Mouse (Mus musculus): ENCODE measurements around the gene Macf1.
"Not testable (repeated sequence)": the region's sequence is repeated elsewhere in the genome, so short reads cannot be mapped to it uniquely, and the experiment has no call there.

Gene Macf1

GRCm38 (mm10) chr4:123669696-123670095 is 14.5 kb downstream of the Macf1 start:
- DNase-seq (ENCODE audit: inconsistent ontology term), result no peak

DNA sequence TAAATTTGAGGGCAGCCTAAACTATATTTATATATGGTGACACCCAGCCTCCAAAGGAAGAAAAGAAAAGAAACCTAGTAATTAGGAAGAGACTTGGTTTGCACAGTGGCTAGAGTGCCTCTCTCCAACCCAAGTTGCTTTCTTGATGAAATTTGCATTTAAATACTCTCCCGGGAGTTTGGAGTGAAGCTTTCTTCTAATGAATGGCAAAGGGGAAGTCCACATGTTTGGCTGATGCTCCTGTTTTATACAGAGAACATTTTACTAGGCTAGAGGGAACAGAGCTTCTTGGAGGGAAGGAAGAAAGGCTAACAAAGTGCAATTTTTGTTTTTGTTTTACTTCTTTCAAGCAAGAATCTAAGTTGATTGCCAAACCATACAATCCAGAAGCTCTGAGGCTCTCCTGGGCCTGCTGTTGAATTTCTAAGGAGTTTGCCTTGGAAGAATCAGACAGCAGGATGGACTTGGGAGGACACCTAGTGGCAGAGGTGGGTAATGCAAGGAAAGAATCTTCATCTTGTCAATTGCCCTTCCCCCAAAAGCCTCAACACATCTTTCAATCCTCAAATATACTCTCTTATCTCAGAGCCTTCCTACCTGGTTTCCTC is 16.8 kb downstream of the Macf1 start:
- peak; percentile 81 for DNase-seq (ENCODE audit: inconsistent ontology term)

DNA sequence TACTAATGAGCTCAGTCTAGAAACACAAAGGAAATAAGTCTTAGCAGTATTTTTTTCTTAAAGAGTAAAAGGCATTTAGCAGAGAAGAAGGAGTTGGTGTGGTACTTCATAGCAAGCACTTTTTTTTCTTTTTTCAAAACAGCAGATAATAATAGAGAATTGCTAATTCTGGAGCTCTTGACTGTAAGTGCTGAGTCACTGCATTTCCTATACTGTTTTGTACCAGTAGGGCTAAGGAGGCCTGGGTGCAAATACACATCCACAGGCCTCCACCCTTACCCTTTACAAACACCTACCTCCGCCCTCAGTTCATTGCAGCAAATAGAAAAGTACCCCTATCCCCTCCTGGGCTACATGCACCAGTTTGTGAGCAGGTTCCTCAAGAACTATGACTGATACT is 17.6 kb downstream of the Macf1 start:
- peak; percentile 54 for DNase-seq (ENCODE audit: inconsistent ontology term)

- DNase-seq (ENCODE audit: inconsistent ontology term), result no peak
Observed at GRCm38 (mm10) chr4:123665681-123666278, 18.4 kb downstream of the Macf1 start.

DNA sequence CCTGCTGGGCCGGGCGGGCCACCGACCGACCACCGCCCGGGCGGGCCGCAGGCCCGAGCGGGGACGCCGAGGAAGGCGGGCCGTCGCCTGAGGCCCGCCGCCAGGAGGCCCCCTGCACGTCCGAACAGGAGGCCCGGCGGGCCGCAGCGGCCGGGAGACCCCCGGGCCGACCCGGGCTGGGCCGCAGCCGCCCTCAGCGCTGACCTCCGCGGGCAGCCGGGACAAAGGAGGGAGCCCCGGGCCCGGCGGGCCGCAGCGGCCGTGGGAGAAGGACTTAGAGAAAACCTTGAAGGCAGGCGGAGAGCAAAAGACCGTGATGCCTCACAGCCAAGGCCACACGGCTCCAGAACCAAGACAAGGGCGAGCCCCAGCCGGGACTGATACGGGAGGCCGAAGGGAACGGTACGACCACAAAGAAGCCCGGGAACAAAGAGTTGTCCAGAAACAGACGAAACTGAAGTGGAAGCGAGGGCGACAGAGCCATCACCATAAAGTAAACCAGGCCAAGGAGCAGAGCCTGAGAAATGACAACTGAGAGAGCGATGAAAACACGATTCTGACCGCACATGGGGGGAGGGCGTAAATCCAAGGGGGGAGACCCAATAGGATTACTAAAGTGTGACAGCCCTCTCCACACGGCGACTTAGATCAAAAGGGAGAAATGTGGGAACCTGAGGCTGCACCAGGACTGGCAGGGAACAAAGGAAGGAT is 19.1 kb downstream of the Macf1 start:
- peak; percentile 66 for DNase-seq (ENCODE audit: inconsistent ontology term)

- peak; percentile 87 for DNase-seq (ENCODE audit: inconsistent ontology term)
Observed at GRCm38 (mm10) chr4:123664021-123664950, 19.9 kb downstream of the Macf1 start.

DNA sequence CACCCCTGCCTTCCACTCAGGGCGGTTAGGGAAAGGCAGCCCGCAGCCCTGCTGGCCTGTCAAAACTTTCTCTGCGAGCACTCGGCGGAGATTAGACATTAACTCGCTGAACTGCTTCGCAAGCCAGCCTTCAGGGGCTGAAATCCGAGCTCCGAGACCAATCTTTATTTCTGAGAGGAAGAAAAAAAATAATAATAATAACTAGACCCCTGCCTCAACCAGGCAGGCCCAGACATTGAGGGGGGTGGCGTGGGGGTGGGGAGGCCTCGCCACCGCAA is 20.5 kb downstream of the Macf1 start:
- DNase-seq (ENCODE audit: inconsistent ontology term), result no peak

DNA sequence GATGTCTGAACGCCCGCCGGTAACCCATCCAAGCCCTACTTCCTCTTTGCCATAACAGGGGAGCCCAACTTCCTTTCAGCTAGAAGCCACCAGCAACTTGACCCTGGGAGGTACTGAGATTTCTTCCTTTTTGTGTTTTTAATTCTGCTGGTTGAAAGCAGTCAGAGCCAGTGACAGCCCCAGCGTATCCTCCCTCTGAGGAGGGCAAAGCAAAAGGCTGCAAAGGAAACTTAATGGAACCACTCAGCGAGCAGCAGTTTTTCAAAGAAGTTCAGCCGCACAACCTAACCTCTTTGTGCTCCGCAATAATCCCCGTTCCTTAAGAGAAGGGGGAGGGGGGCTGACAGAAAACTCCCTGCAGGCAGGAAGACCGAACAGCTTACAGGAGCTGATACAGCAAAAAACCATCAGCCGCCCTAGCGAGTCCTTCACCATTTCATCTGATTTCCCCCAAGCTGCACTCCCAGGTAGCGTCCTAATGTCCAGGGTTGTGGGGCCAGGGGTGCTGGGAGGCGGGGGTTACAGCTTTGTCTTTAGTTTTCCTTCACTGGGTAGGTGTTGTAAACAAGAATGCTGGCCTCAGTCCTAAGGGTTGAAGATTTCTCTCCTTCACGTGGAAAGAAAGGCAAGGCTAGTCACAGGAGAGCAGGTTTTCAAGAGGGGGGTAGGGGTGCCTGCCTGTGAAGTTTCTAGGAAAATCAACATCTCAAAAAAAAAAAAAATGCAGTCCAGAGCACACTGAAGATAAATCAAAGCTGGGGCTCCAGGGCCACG is 21.1 kb downstream of the Macf1 start:
- DNase-seq (ENCODE audit: inconsistent ontology term), result no peak

GRCm38 (mm10) chr4:123658175-123658574 is 26.0 kb downstream of the Macf1 start:
- peak; percentile 59 for DNase-seq (ENCODE audit: inconsistent ontology term)

- no peak for DNase-seq (ENCODE audit: inconsistent ontology term)
Observed at GRCm38 (mm10) chr4:123655245-123655644, 28.9 kb downstream of the Macf1 start.

DNA sequence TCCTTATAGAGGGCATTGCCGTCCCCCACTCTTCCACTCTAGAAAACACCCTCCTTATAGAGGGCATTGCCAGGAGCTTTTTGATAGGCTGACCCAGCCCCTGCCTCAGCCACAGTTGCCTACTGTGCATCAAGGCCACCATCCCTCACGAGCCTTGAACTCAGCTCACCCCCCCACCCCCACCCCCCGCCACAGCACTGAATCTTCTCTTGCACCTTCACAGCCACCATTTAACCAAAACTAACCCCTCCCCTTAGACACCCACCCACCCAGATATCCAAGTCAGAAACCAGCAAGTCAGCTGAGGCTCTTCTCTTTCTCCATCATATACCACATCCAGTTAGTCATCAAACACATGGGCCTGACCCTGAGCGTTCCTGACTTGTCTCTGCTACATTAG is 29.6 kb downstream of the Macf1 start:
- DNase-seq (ENCODE audit: inconsistent ontology term), result no peak

DNA sequence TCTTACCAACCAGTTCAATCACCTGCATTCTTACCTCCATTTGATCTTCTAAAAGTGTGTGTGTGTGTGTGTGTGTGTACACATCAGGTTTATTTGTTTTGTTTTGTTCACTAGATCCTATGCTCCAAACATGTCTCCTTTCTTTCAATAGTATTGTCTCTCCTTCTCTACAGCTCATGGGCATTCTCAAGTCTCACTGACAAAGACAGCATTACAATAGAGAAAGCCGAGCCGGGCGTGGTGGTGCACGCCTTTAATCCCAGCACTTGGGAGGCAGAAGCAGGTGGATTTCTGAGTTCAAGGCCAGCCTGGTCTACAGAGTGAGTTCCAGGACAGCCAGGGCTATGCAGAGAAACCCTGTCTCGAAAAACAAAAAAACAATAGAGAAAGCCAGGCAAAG is 30.7 kb downstream of the Macf1 start:
- DNase-seq (ENCODE audit: inconsistent ontology term), result not testable (repeated sequence)

DNA sequence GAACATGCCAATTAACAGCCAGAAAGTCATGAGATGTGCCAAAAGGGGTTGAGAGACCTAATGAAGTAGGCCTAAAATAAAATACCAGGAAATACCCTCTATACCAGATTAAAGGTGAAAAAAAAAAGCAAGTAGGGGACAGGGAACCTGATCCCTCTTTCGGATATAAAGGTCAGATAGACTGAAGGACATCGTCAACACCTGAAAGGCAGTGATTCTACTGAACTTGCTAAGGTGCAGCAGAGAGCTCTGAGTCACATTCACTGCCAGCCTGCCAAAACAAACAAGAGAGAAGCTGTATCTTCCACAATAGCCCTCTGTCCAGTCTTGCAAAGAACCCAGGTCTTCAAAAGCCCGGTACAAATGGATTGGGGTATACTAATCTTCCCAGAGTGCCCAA is 32.0 kb downstream of the Macf1 start:
- peak; percentile 66 for DNase-seq (ENCODE audit: inconsistent ontology term)

GRCm38 (mm10) chr4:123649131-123649530 is 35.0 kb downstream of the Macf1 start:
- DNase-seq (ENCODE audit: inconsistent ontology term), result no peak

- DNase-seq (ENCODE audit: inconsistent ontology term), result no peak
Observed at GRCm38 (mm10) chr4:123647668-123648067, 36.5 kb downstream of the Macf1 start.

DNA sequence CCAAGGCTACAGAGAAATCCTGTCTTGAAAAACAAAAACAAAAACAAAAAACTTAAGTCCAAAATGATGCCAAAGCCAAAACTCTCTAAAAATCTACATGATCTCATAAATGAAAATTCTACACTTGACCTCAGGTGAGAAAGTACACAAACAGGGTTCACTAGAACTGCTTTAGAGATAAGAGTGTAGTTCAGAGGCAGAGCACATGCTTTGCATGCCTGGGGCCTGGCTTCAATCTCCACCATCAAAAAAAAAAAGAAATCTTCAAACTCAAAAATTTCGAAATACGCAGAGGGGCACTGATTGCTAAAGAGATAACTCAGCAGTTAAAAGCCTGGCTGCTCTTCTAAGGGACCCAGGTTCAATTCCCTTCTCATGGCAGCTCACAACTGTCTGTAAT is 37.1 kb downstream of the Macf1 start:
- DNase-seq (ENCODE audit: inconsistent ontology term), result no peak

GRCm38 (mm10) chr4:123645246-123645845 is 38.8 kb downstream of the Macf1 start:
- peak; percentile 65 for DNase-seq (ENCODE audit: inconsistent ontology term)

GRCm38 (mm10) chr4:123643561-123643960 is 40.6 kb downstream of the Macf1 start:
- DNase-seq (ENCODE audit: inconsistent ontology term), result no peak

DNA sequence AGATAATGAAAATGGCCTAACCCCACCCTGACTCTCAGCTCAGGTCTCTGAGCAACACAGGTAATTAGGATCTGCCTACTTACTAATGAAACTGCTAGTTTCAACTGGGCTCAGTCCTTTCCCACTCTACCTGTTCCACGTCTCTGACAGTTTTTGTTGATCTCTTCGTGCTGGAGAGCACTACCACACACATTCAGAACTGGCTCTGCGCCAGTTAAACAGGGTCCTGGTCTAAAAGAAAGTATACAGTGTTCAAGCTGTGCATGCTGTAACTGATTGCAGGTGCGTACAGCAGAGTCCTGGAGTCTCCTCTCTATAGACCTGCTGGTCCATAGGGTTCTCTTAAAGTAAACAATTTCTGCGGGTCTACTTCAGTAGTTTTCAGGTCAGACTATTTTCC is 41.3 kb downstream of the Macf1 start:
- DNase-seq (ENCODE audit: inconsistent ontology term), result no peak

GRCm38 (mm10) chr4:123637136-123637535 is 47.0 kb downstream of the Macf1 start:
- no peak for DNase-seq (ENCODE audit: inconsistent ontology term)

DNA sequence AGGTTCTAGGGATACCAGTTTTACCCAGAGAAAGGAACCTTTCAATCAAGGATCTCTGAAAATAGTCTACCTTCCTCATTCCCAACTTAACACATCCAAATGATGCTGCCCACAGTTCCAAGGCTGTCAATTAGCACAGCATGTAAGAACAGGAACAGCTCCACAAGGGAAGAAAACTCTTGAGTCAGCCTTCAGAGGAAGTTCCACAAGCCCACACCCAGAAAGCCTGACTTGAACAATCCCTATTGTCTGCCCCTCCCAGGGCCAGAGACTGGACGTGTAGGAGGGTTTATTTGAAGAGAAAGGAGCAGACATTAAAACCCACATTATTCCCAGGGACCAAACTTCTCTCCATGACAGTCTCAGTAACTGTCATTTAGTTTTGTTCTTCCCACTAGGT is 48.7 kb downstream of the Macf1 start:
- DNase-seq (ENCODE audit: inconsistent ontology term), result no peak
